Mouse (Mus musculus) kidney, embryonic 14.5 days (tissue): ENCODE results near the gene Mindy3. TPM values are rescaled to one million over a fixed set of nuclear protein-coding genes. Genes with fewer than 3 reads are reported as not detected.

Source experiments
- ATAC-seq: fragments of 200-750 bp; cut with Nextera tagmentation; 2 replicates; pipeline ENCODE4 v1.8.0; 2017; ENCODE audit warnings: moderate number of reproducible peaks, mild to moderate bottlenecking, moderate TSS enrichment, moderate library complexity; ENCODE audit not compliant: low FRiP score, low TSS enrichment
- H3K27ac ChIP-seq: fragments of 300-500 bp; sonication (generic); 2 replicates; pipeline ENCODE4 v1.5.1; 2014; ENCODE audit warnings: low read depth, mild to moderate bottlenecking, low read length, moderate library complexity, mixed read lengths
- H3K27me3 ChIP-seq: fragments of 300-500 bp; sonication (generic); 2 replicates; pipeline ENCODE4 v1.6.1; 2014; ENCODE audit warnings: mild to moderate bottlenecking, low read length; ENCODE audit not compliant: control insufficient read depth, insufficient read depth
- H3K36me3 ChIP-seq: fragments of 300-500 bp; sonication (generic); 2 replicates; pipeline ENCODE4 v1.6.1; 2014; ENCODE audit warnings: low read length, mixed read lengths; ENCODE audit not compliant: control insufficient read depth, insufficient read depth
- H3K4me1 ChIP-seq: fragments of 300-500 bp; sonication (generic); 2 replicates; pipeline ENCODE4 v1.6.1; 2014; ENCODE audit warnings: low read length, mixed read lengths; ENCODE audit not compliant: control insufficient read depth, insufficient read depth
- H3K4me2 ChIP-seq: fragments of 300-500 bp; sonication (generic); replicated peaks from 2 replicates; pipeline ENCODE4 v1.6.1; 2014; ENCODE audit warnings: low read depth, mild to moderate bottlenecking, low read length
- H3K4me3 ChIP-seq: fragments of 300-500 bp; sonication (generic); 2 replicates; pipeline ENCODE4 v1.5.1; 2014; ENCODE audit warnings: mild to moderate bottlenecking, low read length
- H3K9ac ChIP-seq: fragments of 300-500 bp; sonication (generic); 2 replicates; pipeline ENCODE4 v1.6.1; 2014; ENCODE audit warnings: low read depth, mild to moderate bottlenecking, low read length, moderate library complexity
- H3K9me3 ChIP-seq: fragments of 300-500 bp; sonication (generic); 2 replicates; pipeline ENCODE4 v1.6.1; 2016; ENCODE audit warnings: low read length; ENCODE audit not compliant: control insufficient read depth
- WGBS: fragments of 180-500 bp; shearing (Covaris S2); extraction: QIAGEN DNeasy Blood & Tissue Kit; methylation state at CpG from one replicate; pipeline ENCODE4 v1.1.7; 2014; 5-methylcytosine and 5-hydroxymethylcytosine counted together
- polyA plus RNA-seq: library from polyadenylated mRNA; unstranded; fragments of >200 nt; fragmentation: Nextera tagmentation; extraction: Ambion mirVana; gene quantifications from 2 replicates; pipeline ENCODE4 v1.2.1, GENCODE M21; 2014

Gene Mindy3
- polyA plus RNA-seq, 1 experiment from 2014 or later: 41.9 TPM

DNA sequence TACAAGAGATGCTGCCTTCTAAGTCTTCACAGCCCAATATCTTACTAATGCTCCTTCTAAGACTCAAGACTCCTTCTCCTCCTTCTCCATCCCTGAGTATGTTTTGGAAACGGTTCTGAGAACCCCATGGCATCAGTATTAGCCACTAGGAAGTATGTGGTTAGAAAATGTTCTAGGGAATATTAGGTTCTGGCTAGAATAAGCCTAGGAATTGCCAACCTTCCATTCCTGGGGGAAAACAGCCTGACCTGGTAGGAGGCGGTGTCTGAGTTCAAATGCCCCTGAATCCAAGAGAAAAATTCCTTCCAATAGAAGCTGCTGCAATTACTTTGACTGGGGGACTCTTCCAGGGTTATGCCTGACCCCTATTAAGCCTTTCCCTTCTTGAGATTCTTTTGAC lies 93.4 kb downstream of the Mindy3 start:
- no peak overlapping the region for H3K27ac ChIP-seq
- no peak for ATAC-seq

GRCm38 (mm10) chr2:12325417-12325816 lies 93.9 kb downstream of the Mindy3 start:
- peaks cover 5% of the 10 kb centered on the region; the same call in 1 of the 2 replicates for H3K4me1 ChIP-seq
- no peak overlapping the region for H3K27ac ChIP-seq
- no peaks in the 10 kb centered on the region for H3K27me3 ChIP-seq
- WGBS: 70% methylated on average over 6 of the region's 6 CpGs
- no peak overlapping the region for H3K9ac ChIP-seq
- no peak overlapping the region for H3K4me3 ChIP-seq
- no peaks in the 10 kb centered on the region for H3K36me3 ChIP-seq
- no peaks in the 10 kb centered on the region for H3K9me3 ChIP-seq
- ATAC-seq: no peak
- H3K4me2 ChIP-seq: no peak overlapping the region

More for the DNA sequence above, 93.4 kb downstream of the Mindy3 start:
- Histone ChIP-seq H3K36me3 (no peaks in the 10 kb centered on the region), H3K9me3 (no peaks in the 10 kb centered on the region), H3K4me1 (peaks cover 5% of the 10 kb centered on the region; the same call in 1 of the 2 replicates), H3K9ac (no peak overlapping the region), H3K27me3 (no peaks in the 10 kb centered on the region), H3K4me2 (no peak overlapping the region), H3K4me3 (no peak overlapping the region)
- WGBS: 87% methylated on average over 2 of the region's 2 CpGs

- H3K27me3 ChIP-seq: no peaks in the 10 kb centered on the region
- no peak overlapping the region for H3K4me3 ChIP-seq
- ATAC-seq: no peak
- no peak overlapping the region for H3K9ac ChIP-seq
- no peak overlapping the region for H3K27ac ChIP-seq
- no peaks in the 10 kb centered on the region for H3K36me3 ChIP-seq
- no peak overlapping the region for H3K4me2 ChIP-seq
- 89% methylated on average over 4 of the region's 4 CpGs for WGBS
- no peaks in the 10 kb centered on the region for H3K4me1 ChIP-seq
- H3K9me3 ChIP-seq: no peaks in the 10 kb centered on the region
These were observed 98.4 kb downstream of the Mindy3 start for GRCm38 (mm10) chr2:12320914-12321313.

DNA sequence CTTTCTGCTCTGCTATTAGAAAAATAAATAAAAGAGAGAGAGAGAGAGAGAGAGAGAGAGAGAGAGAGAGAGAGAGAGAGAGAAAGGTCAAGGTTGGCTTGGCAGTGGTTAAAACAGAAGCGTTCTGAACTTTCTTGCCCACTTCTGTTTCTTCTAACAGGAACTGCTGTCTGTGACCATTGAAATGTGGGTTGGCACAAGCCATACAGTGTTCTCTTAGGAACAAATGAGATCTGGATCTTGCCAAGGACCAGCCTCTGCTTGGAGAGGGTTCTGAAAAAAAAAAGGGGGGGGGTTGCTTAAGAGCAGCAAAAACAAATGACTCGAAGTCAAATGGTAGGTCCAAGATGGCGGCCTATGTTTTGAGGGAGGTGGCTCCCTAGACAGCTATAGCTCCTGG lies 100.6 kb downstream of the Mindy3 start:
- Histone ChIP-seq H3K4me1 (no peaks in the 10 kb centered on the region), H3K27me3 (no peaks in the 10 kb centered on the region), H3K36me3 (no peaks in the 10 kb centered on the region), H3K4me3 (no peak overlapping the region), H3K9me3 (no peaks in the 10 kb centered on the region), H3K9ac (no peak overlapping the region), H3K4me2 (no peak overlapping the region), H3K27ac (no peak overlapping the region)
- 94% methylated on average over 3 of the region's 3 CpGs for WGBS
- ATAC-seq: no peak

- no peak overlapping the region for H3K27ac ChIP-seq
- H3K36me3 ChIP-seq: no peaks in the 10 kb centered on the region
- no peaks in the 10 kb centered on the region for H3K9me3 ChIP-seq
- no peaks in the 10 kb centered on the region for H3K4me1 ChIP-seq
- WGBS: 76% methylated on average over 4 of the region's 4 CpGs
- ATAC-seq: no peak
- no peaks in the 10 kb centered on the region for H3K27me3 ChIP-seq
- no peak overlapping the region for H3K4me3 ChIP-seq
- no peak overlapping the region for H3K4me2 ChIP-seq
- H3K9ac ChIP-seq: no peak overlapping the region
These were observed 101.2 kb downstream of the Mindy3 start for GRCm38 (mm10) chr2:12318036-12318435.

- Histone ChIP-seq H3K4me2 (no peak overlapping the region), H3K36me3 (no peaks in the 10 kb centered on the region), H3K9ac (no peak overlapping the region), H3K27me3 (no peaks in the 10 kb centered on the region), H3K4me1 (no peaks in the 10 kb centered on the region), H3K27ac (no peak overlapping the region), H3K4me3 (no peak overlapping the region), H3K9me3 (no peaks in the 10 kb centered on the region)
- 81% methylated on average over 5 of the region's 5 CpGs for WGBS
- ATAC-seq: peak; percentile 49; the same call in 1 of the 2 replicates
These were observed 101.9 kb downstream of the Mindy3 start for GRCm38 (mm10) chr2:12317343-12317742.

- Histone ChIP-seq H3K9me3 (no peaks in the 10 kb centered on the region), H3K4me2 (no peak overlapping the region), H3K4me1 (no peaks in the 10 kb centered on the region), H3K36me3 (no peaks in the 10 kb centered on the region), H3K27ac (no peak overlapping the region), H3K27me3 (no peaks in the 10 kb centered on the region), H3K4me3 (no peak overlapping the region), H3K9ac (no peak overlapping the region)
- no peak; the same call in 1 of the 2 replicates for ATAC-seq
- WGBS: 39% methylated on average over 7 of the region's 7 CpGs
These were observed 102.9 kb downstream of the Mindy3 start for GRCm38 (mm10) chr2:12316361-12316760.

DNA sequence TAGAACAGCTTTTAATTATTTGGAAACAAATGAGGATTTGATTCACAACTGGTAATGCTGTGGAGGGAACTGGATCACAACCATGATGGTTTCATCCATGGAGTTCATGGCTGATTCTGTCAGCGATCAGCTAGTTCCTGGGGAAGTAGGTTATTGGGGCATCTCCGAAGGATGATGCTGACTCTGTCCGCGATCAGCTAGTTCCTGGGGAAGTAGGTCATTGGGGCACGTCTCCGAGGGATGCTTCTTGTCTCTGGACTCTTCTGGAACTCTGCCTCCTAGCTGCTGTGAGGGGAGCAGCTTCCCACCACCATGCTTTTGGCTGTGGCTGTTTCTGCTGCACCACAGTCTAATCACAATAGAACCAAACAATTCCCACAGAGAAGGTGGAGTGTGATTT lies 105.2 kb downstream of the Mindy3 start:
- Histone ChIP-seq H3K27me3 (no peaks in the 10 kb centered on the region), H3K4me3 (no peak overlapping the region), H3K36me3 (no peaks in the 10 kb centered on the region), H3K4me2 (no peak overlapping the region), H3K27ac (no peak overlapping the region), H3K4me1 (no peaks in the 10 kb centered on the region), H3K9ac (no peak overlapping the region), H3K9me3 (no peaks in the 10 kb centered on the region)
- no peak for ATAC-seq
- WGBS: 79% methylated on average over 6 of the region's 6 CpGs

GRCm38 (mm10) chr2:12308466-12308865 lies 110.8 kb downstream of the Mindy3 start:
- no peaks in the 10 kb centered on the region for H3K36me3 ChIP-seq
- H3K27me3 ChIP-seq: no peaks in the 10 kb centered on the region
- no peak overlapping the region for H3K4me3 ChIP-seq
- H3K4me2 ChIP-seq: no peak overlapping the region
- no peak overlapping the region for H3K9ac ChIP-seq
- H3K27ac ChIP-seq: no peak overlapping the region
- H3K9me3 ChIP-seq: no peaks in the 10 kb centered on the region
- no peak for ATAC-seq
- no peaks in the 10 kb centered on the region for H3K4me1 ChIP-seq

DNA sequence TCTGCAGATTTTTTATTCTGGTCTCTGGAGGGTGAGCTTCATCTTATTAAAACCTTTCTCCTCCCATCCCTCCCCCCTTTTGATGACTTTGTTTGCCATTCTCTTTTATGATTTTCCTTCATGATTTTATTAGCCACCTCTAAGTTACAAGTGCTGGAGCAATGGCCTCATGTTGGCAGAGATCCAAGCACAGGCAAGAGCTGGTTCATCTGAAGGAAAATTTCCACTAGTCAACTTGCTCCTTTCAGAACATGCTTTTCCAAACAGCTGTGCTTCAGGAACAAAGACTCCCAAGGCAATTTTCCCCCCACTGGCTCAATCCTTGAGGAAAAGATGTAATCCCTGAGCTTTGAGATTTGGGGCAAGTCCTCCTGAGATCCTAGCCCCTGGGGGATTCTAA lies 112.0 kb downstream of the Mindy3 start:
- Histone ChIP-seq H3K27me3 (no peaks in the 10 kb centered on the region), H3K9me3 (no peaks in the 10 kb centered on the region), H3K4me1 (no peaks in the 10 kb centered on the region), H3K4me3 (no peak overlapping the region), H3K4me2 (no peak overlapping the region), H3K27ac (no peak overlapping the region), H3K9ac (no peak overlapping the region), H3K36me3 (no peaks in the 10 kb centered on the region)
- ATAC-seq: no peak
